Mouse (Mus musculus) intestine, postnatal 0 days (tissue): ENCODE results near the gene Igfbp2. TPM values are rescaled to one million over a fixed set of nuclear protein-coding genes. Genes with fewer than 3 reads are reported as not detected.

ENCODE experiments used
- ATAC-seq: fragments of 200-750 bp; cut with Nextera tagmentation; 2 replicates; pipeline ENCODE4 v1.8.0; 2017; ENCODE audit warnings: mild to moderate bottlenecking, moderate TSS enrichment, moderate library complexity
- H3K27ac ChIP-seq: fragments of 300-500 bp; sonication (generic); 2 replicates; pipeline ENCODE4 v1.5.1; 2014; ENCODE audit warnings: mild to moderate bottlenecking, low read depth, low read length, moderate library complexity
- H3K27me3 ChIP-seq: fragments of 300-500 bp; sonication (generic); replicated peaks from 2 replicates; pipeline ENCODE4 v1.6.1; 2014; ENCODE audit warnings: low read length, mixed read lengths; ENCODE audit not compliant: control insufficient read depth, insufficient read depth
- H3K36me3 ChIP-seq: fragments of 300-500 bp; sonication (generic); 2 replicates; pipeline ENCODE4 v1.6.1; 2014; ENCODE audit warnings: mild to moderate bottlenecking, moderate library complexity; ENCODE audit not compliant: control insufficient read depth, insufficient read depth
- H3K4me1 ChIP-seq: fragments of 300-500 bp; sonication (generic); replicated peaks from 2 replicates; pipeline ENCODE4 v1.6.1; 2014; ENCODE audit warnings: antibody characterized with exemption, low read length, mixed read lengths; ENCODE audit not compliant: control insufficient read depth, insufficient read depth
- H3K4me2 ChIP-seq: fragments of 300-500 bp; sonication (generic); replicated peaks from 2 replicates; pipeline ENCODE4 v1.6.1; 2014; ENCODE audit warnings: low read depth, mild to moderate bottlenecking, moderate library complexity
- H3K4me3 ChIP-seq: fragments of 300-500 bp; sonication (generic); 2 replicates; pipeline ENCODE4 v1.5.1; 2014; ENCODE audit warnings: low read depth, low read length
- H3K9ac ChIP-seq: fragments of 300-500 bp; sonication (generic); 2 replicates; pipeline ENCODE4 v1.6.1; 2014; ENCODE audit warnings: mild to moderate bottlenecking, low read depth, low read length
- H3K9me3 ChIP-seq: fragments of 300-500 bp; sonication (generic); 2 replicates; pipeline ENCODE4 v1.6.1; 2016; ENCODE audit warnings: mixed run types; ENCODE audit not compliant: control insufficient read depth
- CTCF ChIP-seq: sonication (generic); IDR thresholded peaks from 2 replicates; pipeline ENCODE4 v1.5.1; 2016; ENCODE audit warnings: low read depth, mild to moderate bottlenecking, control low read depth, antibody characterized with exemption, moderate library complexity
- WGBS: fragments of 180-500 bp; shearing (Covaris S2); extraction: QIAGEN DNeasy Blood & Tissue Kit; methylation state at CpG from one replicate; pipeline ENCODE4 v1.1.7; 2014; 5-methylcytosine and 5-hydroxymethylcytosine counted together
- polyA plus RNA-seq: library from polyadenylated mRNA; unstranded; fragments of >200 nt; fragmentation: Nextera tagmentation; extraction: Ambion mirVana; gene quantifications from 2 replicates; pipeline ENCODE4 v1.2.1, GENCODE M21; 2015

The Igfbp2 gene
- polyA plus RNA-seq, 1 experiment from 2014 or later: 94.0 TPM

GRCm38 (mm10) chr1:72885819-72886169 lies 61.5 kb downstream of the Igfbp2 start:
- no peak overlapping the region for H3K4me3 ChIP-seq
- H3K4me2 ChIP-seq: no peak overlapping the region
- H3K36me3 ChIP-seq: no peaks in the 10 kb centered on the region
- H3K4me1 ChIP-seq: no peaks in the 10 kb centered on the region
- WGBS: 65% methylated on average over 7 of the region's 7 CpGs
- ATAC-seq: no peak
- no peak overlapping the region for H3K27ac ChIP-seq
- H3K9me3 ChIP-seq: no peaks in the 10 kb centered on the region
- TF ChIP-seq CTCF: no peak
- no peak overlapping the region for H3K9ac ChIP-seq
- H3K27me3 ChIP-seq: no peaks in the 10 kb centered on the region

GRCm38 (mm10) chr1:72887910-72888309 lies 63.6 kb downstream of the Igfbp2 start:
- no peak overlapping the region for H3K27ac ChIP-seq
- WGBS: 12% methylated on average over 1 of the region's 1 CpGs
- ATAC-seq: no peak

GRCm38 (mm10) chr1:72895821-72896220 lies 71.5 kb downstream of the Igfbp2 start:
- no peaks in the 10 kb centered on the region for H3K9me3 ChIP-seq
- H3K4me2 ChIP-seq: no peak overlapping the region
- H3K9ac ChIP-seq: no peak overlapping the region
- no peak overlapping the region for H3K27ac ChIP-seq
- no peaks in the 10 kb centered on the region for H3K4me1 ChIP-seq
- 45% methylated on average over 2 of the region's 2 CpGs for WGBS
- no peak for TF ChIP-seq CTCF
- no peaks in the 10 kb centered on the region for H3K36me3 ChIP-seq
- no peaks in the 10 kb centered on the region for H3K27me3 ChIP-seq
- ATAC-seq: peak; percentile 85
- no peak overlapping the region for H3K4me3 ChIP-seq

More at GRCm38 (mm10) chr1:72887910-72888309, 63.6 kb downstream of the Igfbp2 start:
- H3K4me2 ChIP-seq: no peak overlapping the region
- H3K4me1 ChIP-seq: no peaks in the 10 kb centered on the region
- H3K9ac ChIP-seq: no peak overlapping the region
- H3K4me3 ChIP-seq: no peak overlapping the region
- no peaks in the 10 kb centered on the region for H3K36me3 ChIP-seq
- no peaks in the 10 kb centered on the region for H3K9me3 ChIP-seq
- H3K27me3 ChIP-seq: no peaks in the 10 kb centered on the region
- TF ChIP-seq CTCF: no peak

Other genes with a start within 250 kb of the Igfbp2 start
- gene Smarcal1, start 241.3 kb upstream of the Igfbp2 start, polyA plus RNA-seq: 4.6 and 5.4 TPM in 2 replicates
- not detected in 2 replicates for gene Ankar, start 123.9 kb upstream of the Igfbp2 start, polyA plus RNA-seq
- 1,358 and 1,438 TPM in 2 replicates for gene Rpl37a, start 113.2 kb upstream of the Igfbp2 start, polyA plus RNA-seq
- gene Igfbp5, start 50.4 kb downstream of the Igfbp2 start, polyA plus RNA-seq: 14.3 and 14.6 TPM in 2 replicates
- gene Tnp1, start 191.4 kb downstream of the Igfbp2 start, polyA plus RNA-seq: not detected in 2 replicates